Mouse (Mus musculus) MEL (cell line): ENCODE data around the gene H2-DMa. TPM values are rescaled to one million over a fixed set of nuclear protein-coding genes. Genes with fewer than 3 reads are reported as not detected.

Experiments
- DNase-seq: peaks from one replicate; pipeline ENCODE4 v3.0.0; 2011; ENCODE audit warnings: low read depth, low spot score
- H3K27ac ChIP-seq: 2 replicates; pipeline ENCODE4 v1.5.1; 2012; ENCODE audit warnings: low read depth, mild to moderate bottlenecking, control low read depth, low read length, moderate library complexity; ENCODE audit not compliant: control insufficient read depth
- H3K27me3 ChIP-seq, 2 experiments: fragments of 150-350 bp in 1 of 2; sonication (generic) in 1 of 2; 2 replicates each; pipeline ENCODE4 v1.6.1; 2012; ENCODE audit warnings: low read length in 2 of 2, mild to moderate bottlenecking in 2 of 2, improper control_type of control experiment in 1 of 2, moderate library complexity in 1 of 2; ENCODE audit not compliant: insufficient read depth in 2 of 2, control insufficient read depth in 1 of 2
- H3K36me3 ChIP-seq, 2 experiments: 2 replicates each; pipeline ENCODE4 v1.6.1; 2012 to 2014; ENCODE audit warnings: low read length in 2 of 2, improper control_type of control experiment in 1 of 2, inconsistent platforms in 1 of 2, mild to moderate bottlenecking in 1 of 2; ENCODE audit not compliant: insufficient read depth in 2 of 2, control insufficient read depth in 1 of 2
- H3K4me1 ChIP-seq, 2 experiments: fragments of 150-350 bp in 1 of 2; sonication (generic) in 1 of 2; 2 replicates each; pipeline ENCODE4 v1.6.1; 2012; ENCODE audit warnings: low read length in 2 of 2, improper control_type of control experiment in 1 of 2, mild to moderate bottlenecking in 1 of 2; ENCODE audit not compliant: insufficient read depth in 2 of 2, control insufficient read depth in 1 of 2
- H3K4me3 ChIP-seq, 2 experiments: fragments of 150-350 bp in 1 of 2; sonication (generic) in 1 of 2; 2 replicates each; pipeline ENCODE4 v1.5.1; 2012; ENCODE audit warnings: low read depth in 2 of 2, low read length in 2 of 2, mild to moderate bottlenecking in 2 of 2, moderate library complexity in 2 of 2, control low read depth in 1 of 2, improper control_type of control experiment in 1 of 2; ENCODE audit not compliant: control insufficient read depth in 1 of 2, insufficient read depth in 1 of 2
- H3K79me2 ChIP-seq: 2 replicates; pipeline ENCODE4 v1.6.1; 2012; ENCODE audit warnings: mild to moderate bottlenecking, low read length, moderate library complexity; ENCODE audit not compliant: control insufficient read depth, poor library complexity, insufficient read depth
- H3K9ac ChIP-seq: 2 replicates; pipeline ENCODE4 v1.6.1; 2012; ENCODE audit warnings: low read depth, mild to moderate bottlenecking, control low read depth, low read length, moderate library complexity; ENCODE audit not compliant: control insufficient read depth, poor library complexity, severe bottlenecking
- H3K9me3 ChIP-seq: fragments of 150-350 bp; sonication (generic); replicated peaks from 2 replicates; pipeline ENCODE4 v1.6.1; 2012; ENCODE audit warnings: mild to moderate bottlenecking, low read length, improper control_type of control experiment, moderate library complexity; ENCODE audit not compliant: insufficient read depth
- BHLHE40 ChIP-seq: IDR thresholded peaks from 2 replicates; pipeline ENCODE4 v1.6.1; 2012; ENCODE audit warnings: low read depth, mild to moderate bottlenecking, inconsistent platforms, low read length, improper control_type of control experiment, borderline replicate concordance
- CHD2 ChIP-seq: IDR thresholded peaks from 2 replicates; pipeline ENCODE4 v1.6.1; 2011; ENCODE audit warnings: low read length, improper control_type of control experiment
- CTCF ChIP-seq, 3 experiments: IDR thresholded peaks in 2 of 3; conservative IDR thresholded peaks in 1 of 3; 2 replicates each; pipeline ENCODE4 v1.5.1; 2011 to 2012; ENCODE audit warnings: low read length in 3 of 3, low read depth in 2 of 3, mild to moderate bottlenecking in 2 of 3, improper control_type of control experiment in 1 of 3, inconsistent platforms in 1 of 3, mixed read lengths in 1 of 3, moderate library complexity in 1 of 3; ENCODE audit not compliant: control insufficient read depth in 1 of 3, insufficient read depth in 1 of 3, poor library complexity in 1 of 3, severe bottlenecking in 1 of 3
- E2F4 ChIP-seq: IDR thresholded peaks from 2 replicates; pipeline ENCODE4 v1.6.1; 2011; ENCODE audit warnings: low read depth, low read length, improper control_type of control experiment, borderline replicate concordance
- EP300 ChIP-seq, 2 experiments: IDR thresholded peaks; 2 replicates each; pipeline ENCODE4 v1.6.1; 2011; ENCODE audit warnings: improper control_type of control experiment in 2 of 2, low read length in 2 of 2, low read depth in 1 of 2, mild to moderate bottlenecking in 1 of 2
- ETS1 ChIP-seq: IDR thresholded peaks from 2 replicates; pipeline ENCODE4 v1.6.1; 2012; ENCODE audit warnings: low read depth, mild to moderate bottlenecking, inconsistent platforms, low read length, improper control_type of control experiment, moderate library complexity
- GABPA ChIP-seq: IDR thresholded peaks from 2 replicates; pipeline ENCODE4 v1.6.1; 2012; ENCODE audit warnings: low read depth, mild to moderate bottlenecking, inconsistent platforms, low read length, improper control_type of control experiment, moderate library complexity
- HCFC1 ChIP-seq: IDR thresholded peaks from 2 replicates; pipeline ENCODE4 v1.6.1; 2012; ENCODE audit warnings: low read depth, mild to moderate bottlenecking, inconsistent platforms, low read length, improper control_type of control experiment, moderate library complexity
- KAT2A ChIP-seq: conservative IDR thresholded peaks from 2 replicates; pipeline ENCODE4 v1.6.1; 2012; ENCODE audit warnings: low read depth, low read length, improper control_type of control experiment, inconsistent platforms
- MAX ChIP-seq: IDR thresholded peaks from 2 replicates; pipeline ENCODE4 v1.6.1; 2011; ENCODE audit warnings: low read length, improper control_type of control experiment
- MAZ ChIP-seq: IDR thresholded peaks from 2 replicates; pipeline ENCODE4 v1.6.1; 2012; ENCODE audit warnings: low read depth, mild to moderate bottlenecking, inconsistent platforms, low read length, improper control_type of control experiment
- MEF2A ChIP-seq: IDR thresholded peaks from 2 replicates; pipeline ENCODE4 v1.6.1; 2014; ENCODE audit warnings: low read depth, mild to moderate bottlenecking, inconsistent platforms, low read length, improper control_type of control experiment; ENCODE audit not compliant: poor library complexity, insufficient replicate concordance, severe bottlenecking; ENCODE audit errors: extremely low read depth
- MYC ChIP-seq: IDR thresholded peaks from 2 replicates; pipeline ENCODE4 v1.6.1; 2011; ENCODE audit warnings: low read depth, mild to moderate bottlenecking, low read length, improper control_type of control experiment, moderate library complexity
- NELFE ChIP-seq: IDR thresholded peaks from 2 replicates; pipeline ENCODE4 v1.6.1; 2011; ENCODE audit warnings: low read depth, low read length, improper control_type of control experiment
- NRF1 ChIP-seq: IDR thresholded peaks from 2 replicates; pipeline ENCODE4 v1.6.1; 2014; ENCODE audit warnings: low read depth, mild to moderate bottlenecking, inconsistent platforms, low read length, improper control_type of control experiment, moderate library complexity; ENCODE audit not compliant: poor library complexity, insufficient read depth, severe bottlenecking
- POLR2A ChIP-seq, 2 experiments: IDR thresholded peaks; 2 replicates each; pipeline ENCODE4 v1.6.1; 2011 to 2012; ENCODE audit warnings: low read length in 2 of 2, mild to moderate bottlenecking in 2 of 2, control low read depth in 1 of 2, improper control_type of control experiment in 1 of 2, low read depth in 1 of 2, moderate library complexity in 1 of 2; ENCODE audit not compliant: control insufficient read depth in 1 of 2, insufficient read depth in 1 of 2, poor library complexity in 1 of 2
- POLR2AphosphoS2 ChIP-seq: IDR thresholded peaks from 2 replicates; pipeline ENCODE4 v1.6.1; 2011; ENCODE audit warnings: low read length, improper control_type of control experiment
- POLR2AphosphoS5 ChIP-seq: IDR thresholded peaks from 2 replicates; pipeline ENCODE4 v1.6.1; 2012; ENCODE audit warnings: low read depth, borderline replicate concordance, mild to moderate bottlenecking, inconsistent platforms, low read length, moderate library complexity, mixed read lengths
- RAD21 ChIP-seq: IDR thresholded peaks from 2 replicates; pipeline ENCODE4 v1.6.1; 2011; ENCODE audit warnings: mild to moderate bottlenecking, low read depth, low read length, improper control_type of control experiment
- SIN3A ChIP-seq: IDR thresholded peaks from 2 replicates; pipeline ENCODE4 v1.6.1; 2012; ENCODE audit warnings: low read length, improper control_type of control experiment, inconsistent platforms
- TBP ChIP-seq: IDR thresholded peaks from 2 replicates; pipeline ENCODE4 v1.8.0; 2011; ENCODE audit warnings: low read depth, low read length, improper control_type of control experiment
- UBTF ChIP-seq: IDR thresholded peaks from 2 replicates; pipeline ENCODE4 v1.6.1; 2012; ENCODE audit warnings: low read depth, mild to moderate bottlenecking, inconsistent platforms, low read length, improper control_type of control experiment, moderate library complexity, borderline replicate concordance; ENCODE audit not compliant: insufficient read depth
- USF1 ChIP-seq: IDR thresholded peaks from 2 replicates; pipeline ENCODE4 v1.6.1; 2014; ENCODE audit warnings: low read depth, mild to moderate bottlenecking, inconsistent platforms, low read length, improper control_type of control experiment, moderate library complexity
- USF2 ChIP-seq, 2 experiments: IDR thresholded peaks; 2 replicates each; pipeline ENCODE4 v1.6.1; 2011 to 2012; ENCODE audit warnings: improper control_type of control experiment in 2 of 2, low read length in 2 of 2, borderline replicate concordance in 1 of 2, inconsistent platforms in 1 of 2, low read depth in 1 of 2, mild to moderate bottlenecking in 1 of 2; ENCODE audit not compliant: insufficient read depth in 1 of 2
- ZKSCAN1 ChIP-seq: IDR thresholded peaks from 2 replicates; pipeline ENCODE4 v1.6.1; 2012; ENCODE audit warnings: low read depth, mild to moderate bottlenecking, inconsistent platforms, low read length, improper control_type of control experiment, moderate library complexity
- ZMIZ1 ChIP-seq: IDR thresholded peaks from 2 replicates; pipeline ENCODE4 v1.6.1; 2012; ENCODE audit warnings: low read depth, mild to moderate bottlenecking, inconsistent platforms, low read length, improper control_type of control experiment, moderate library complexity
- polyA plus RNA-seq, 2 experiments: library from polyadenylated mRNA; stranded (reverse) in 1 of 2; unstranded in 1 of 2; fragments of >175 nt in 1 of 2; fragments of >200 nt in 1 of 2; gene quantifications; 2 replicates each; pipeline versions ENCODE4 v1.2.1 to v1.2.4; 2012; ENCODE audit warnings: low replicate concordance in 2 of 2, low read depth in 1 of 2; ENCODE audit not compliant: insufficient read length in 2 of 2, insufficient read depth in 1 of 2, missing spikeins in 1 of 2
- total RNA-seq: library from RNA; depleted of rRNA; stranded (reverse); fragments of 300-350 nt; gene quantifications from 2 replicates; pipeline ENCODE4 v1.2.3, GENCODE M21; 2012

The H2-DMa gene
- total and polyA plus RNA-seq, 3 experiments = 38.3 to 38.7 TPM; not detected in 1

GRCm38 (mm10) chr17:34119249-34120179, at the start of gene H2-DMa (continued):
- TF ChIP-seq MEF2A (no peak), MYC (peak; percentile 33; the same call in 1 of the 2 replicates), UBTF (0 out of 2 replicates have a peak, but pooled peaks have one; percentile 74), E2F4 (peak; percentile 63; the same call in 1 of the 2 replicates), POLR2AphosphoS2 (peak; percentile 99)

DNA sequence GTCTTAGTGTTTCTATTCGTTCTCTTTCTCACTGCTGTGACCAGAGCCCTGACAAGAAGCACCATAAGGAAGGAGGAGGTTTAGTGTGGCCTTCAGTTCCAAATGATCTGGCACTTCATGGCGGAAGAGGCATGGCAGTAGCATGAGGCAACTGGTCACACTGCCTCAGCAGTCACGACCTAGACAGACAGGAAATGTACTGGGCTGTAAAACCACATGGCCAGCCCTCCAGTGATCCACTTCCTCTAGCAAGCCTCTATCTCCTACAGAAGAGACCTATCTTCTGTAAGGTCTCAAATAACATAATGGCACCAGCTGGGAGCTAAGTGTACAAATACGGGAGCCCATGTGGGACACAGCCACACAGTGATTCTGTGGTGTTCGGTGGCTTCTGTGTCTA, 47.2 kb upstream of the H2-DMa start:
- Histone ChIP-seq H3K4me3 (no peak overlapping the region), H3K27me3 (no peaks in the 10 kb centered on the region), H3K79me2 (no peaks in the 10 kb centered on the region), H3K27ac (no peak overlapping the region), H3K4me1 (peaks cover 3 to 11% of the 10 kb centered on the region in 2 experiments; a peak in 3 of 4 replicates), H3K9ac (no peak overlapping the region), H3K36me3 (peaks cover 0 to 6% of the 10 kb centered on the region in 2 experiments; a peak in 2 of 4 replicates), H3K9me3 (no peaks in the 10 kb centered on the region)
- TF ChIP-seq GABPA = no peak
- no peak for TF ChIP-seq BHLHE40
- TF ChIP-seq ZMIZ1 = no peak
- no peak for TF ChIP-seq TBP
- no peak for TF ChIP-seq MAZ
- TF ChIP-seq MAX = peak; percentile 55
- TF ChIP-seq POLR2A (IDR thresholded peaks at IDR 0.05; ENCODE audit: control insufficient read depth in 1 of 2, insufficient read depth in 1 of 2, low read depth in 1 of 2, low read length in 2 of 2, poor library complexity in 1 of 2) = no peak
- TF ChIP-seq EP300 (IDR thresholded peaks at IDR 0.05; ENCODE audit: low read depth in 1 of 2, low read length in 2 of 2) = 0 out of 4 replicates have a peak, but pooled peaks of 1 of the 2 experiments have one; percentile 13
- no peak for TF ChIP-seq USF2 (IDR thresholded peaks at IDR 0.05; ENCODE audit: borderline replicate concordance in 1 of 2, insufficient read depth in 1 of 2, low read depth in 1 of 2, low read length in 2 of 2)
- no peak; the same call in 1 of the 2 replicates for TF ChIP-seq SIN3A
- no peak for TF ChIP-seq KAT2A
- no peak for TF ChIP-seq RAD21
- TF ChIP-seq ETS1 = 0 out of 2 replicates have a peak, but pooled peaks have one; percentile 21
- no peak for TF ChIP-seq HCFC1
- peak; percentile 41; the same call in 1 of the 2 replicates for TF ChIP-seq USF1
- no peak for TF ChIP-seq NRF1
- no peak for TF ChIP-seq CTCF (IDR thresholded peaks at IDR 0.05 in 2 of 3, conservative IDR thresholded peaks at IDR 0.05 in 1 of 3; ENCODE audit: control insufficient read depth in 1 of 3, insufficient read depth in 1 of 3, low read depth in 2 of 3, low read length in 3 of 3, poor library complexity in 1 of 3, severe bottlenecking in 1 of 3)
- TF ChIP-seq E2F4 = no peak
- TF ChIP-seq ZKSCAN1 = no peak
- TF ChIP-seq NELFE = no peak
- TF ChIP-seq CHD2 = no peak
- no peak for TF ChIP-seq POLR2AphosphoS5
- DNase-seq = peak; percentile 62
